Mouse (Mus musculus) adrenal gland, adult 18-20 months (tissue): Measurements from ENCODE around the gene Celf1. TPM values are rescaled to one million over a fixed set of nuclear protein-coding genes. Genes with fewer than 3 reads are reported as not detected.

Experiments
- DNase-seq, 2 experiments: peaks; one replicate each; pipeline ENCODE4 v3.0.0; 2021 to 2022; ENCODE audit warnings: low spot score in 2 of 2
- total RNA-seq, 2 experiments: library from RNA; stranded (reverse); gene quantifications; 1 replicate in 1 of 2; 2 replicates in 1 of 2; pipeline ENCODE4 v1.2.3; 2021

The Celf1 gene
- total RNA-seq, 2 experiments from 2014 or later = 90.5 to 97.3 TPM

GRCm38 (mm10) chr2:91060544-91061355 is 120.6 kb downstream of the Celf1 start:
- no peak for DNase-seq

DNA sequence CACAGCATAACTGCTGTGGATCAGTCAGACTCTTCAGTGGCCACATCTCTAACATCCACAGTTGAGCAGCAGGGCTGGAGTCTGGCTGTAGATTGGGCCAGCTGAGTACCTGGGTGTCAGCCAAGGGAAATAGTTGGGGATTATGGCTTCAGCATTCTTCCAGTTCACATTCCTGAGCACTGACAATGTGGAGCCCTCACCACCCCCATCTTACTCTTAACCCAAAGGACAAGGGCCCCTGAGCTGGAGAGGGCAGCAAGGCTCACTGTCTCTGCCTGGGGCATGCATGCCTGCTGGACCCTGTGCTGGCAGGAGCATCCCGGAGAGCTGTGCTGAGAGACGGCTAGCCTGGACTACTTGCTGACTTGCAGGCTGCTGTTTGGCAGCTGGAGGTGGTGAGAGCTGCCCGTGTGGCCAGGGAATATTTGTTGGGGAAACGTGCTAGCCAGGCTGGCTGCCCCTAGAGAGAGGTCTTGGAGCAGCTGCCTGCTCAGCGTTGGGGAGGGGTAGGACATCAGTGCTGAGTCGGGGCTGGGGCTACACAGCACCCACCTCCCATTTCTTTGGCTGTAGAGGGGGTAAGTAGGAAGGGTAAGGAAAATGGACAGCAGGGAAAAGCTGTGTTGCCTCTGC is 121.8 kb downstream of the Celf1 start:
- DNase-seq = no peak

GRCm38 (mm10) chr2:91062779-91063606 is 122.8 kb downstream of the Celf1 start:
- no peak for DNase-seq

- DNase-seq = no peak
Observed at GRCm38 (mm10) chr2:91064211-91064610, 124.0 kb downstream of the Celf1 start.

GRCm38 (mm10) chr2:91065544-91065943 is 125.4 kb downstream of the Celf1 start:
- DNase-seq = peak; percentile 51 to 54

GRCm38 (mm10) chr2:91066455-91066854 is 126.3 kb downstream of the Celf1 start:
- DNase-seq = no peak

- no peak for DNase-seq
Observed at GRCm38 (mm10) chr2:91068162-91068871, 128.1 kb downstream of the Celf1 start.

DNA sequence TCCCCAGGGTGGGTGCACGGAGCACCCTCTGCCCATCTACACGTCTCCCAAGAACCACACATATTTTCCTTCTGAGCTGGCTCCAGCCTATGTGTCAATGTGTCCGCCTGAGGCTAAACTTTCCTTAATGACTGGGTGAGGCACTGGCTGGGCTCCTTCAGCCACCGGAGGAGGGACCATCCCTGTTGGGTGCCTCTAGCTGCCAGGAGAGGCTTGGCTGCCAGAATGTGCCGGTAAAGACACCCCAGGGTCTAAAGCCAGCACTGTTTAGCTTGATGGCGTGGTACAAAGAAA is 128.6 kb downstream of the Celf1 start:
- no peak for DNase-seq

Other genes starting within 250 kb of the Celf1 start
- 10 to 100 TPM; 37.9 to 50.1 TPM for gene Fnbp4, start 195.0 kb upstream of the Celf1 start, total RNA-seq
- 1 to 10 TPM in 1 of 2 experiments, under 1 TPM in 1; 0.93 to 1.1 TPM for gene Agbl2, start 157.7 kb upstream of the Celf1 start, total RNA-seq
- gene Mtch2, start 93.2 kb upstream of the Celf1 start, total RNA-seq = 100 to 1,000 TPM; 243 to 314 TPM
- 1 to 10 TPM in 1 of 2 experiments, under 1 TPM in 1; 0.93 to 1.3 TPM for gene C1qtnf4, start 54.5 kb upstream of the Celf1 start, total RNA-seq
- 10 to 100 TPM; 36.6 to 39.5 TPM for gene Kbtbd4, start 35.6 kb upstream of the Celf1 start, total RNA-seq
- gene Ndufs3, start 35.6 kb upstream of the Celf1 start, total RNA-seq = 100 to 1,000 TPM; 419 to 469 TPM
- gene Rapsn, start 95.2 kb downstream of the Celf1 start, total RNA-seq = 1 to 10 TPM in 1 of 2 experiments, under 1 TPM in 1; 0.93 to 1.6 TPM
- 100 to 1,000 TPM; 197 to 212 TPM for gene Psmc3, start 113.6 kb downstream of the Celf1 start, total RNA-seq
- gene Slc39a13, start 130.0 kb downstream of the Celf1 start, total RNA-seq = 10 to 100 TPM; 25.1 to 30.4 TPM
- 1 to 10 TPM; 5.3 to 9.9 TPM for gene Spi1, start 142.0 kb downstream of the Celf1 start, total RNA-seq
- gene Mybpc3, start 177.8 kb downstream of the Celf1 start, total RNA-seq = under 1 TPM; 0.07 to 0.19 TPM
- 10 to 100 TPM; 22.2 TPM for gene Madd, start 243.5 kb downstream of the Celf1 start, total RNA-seq